Mouse (Mus musculus): Measurements from ENCODE around the gene Gm49450.
"Not testable (repeated sequence)": the region's sequence is repeated elsewhere in the genome, so short reads cannot be mapped to it uniquely, and the experiment has no call there.

Gm49450 gene

DNA sequence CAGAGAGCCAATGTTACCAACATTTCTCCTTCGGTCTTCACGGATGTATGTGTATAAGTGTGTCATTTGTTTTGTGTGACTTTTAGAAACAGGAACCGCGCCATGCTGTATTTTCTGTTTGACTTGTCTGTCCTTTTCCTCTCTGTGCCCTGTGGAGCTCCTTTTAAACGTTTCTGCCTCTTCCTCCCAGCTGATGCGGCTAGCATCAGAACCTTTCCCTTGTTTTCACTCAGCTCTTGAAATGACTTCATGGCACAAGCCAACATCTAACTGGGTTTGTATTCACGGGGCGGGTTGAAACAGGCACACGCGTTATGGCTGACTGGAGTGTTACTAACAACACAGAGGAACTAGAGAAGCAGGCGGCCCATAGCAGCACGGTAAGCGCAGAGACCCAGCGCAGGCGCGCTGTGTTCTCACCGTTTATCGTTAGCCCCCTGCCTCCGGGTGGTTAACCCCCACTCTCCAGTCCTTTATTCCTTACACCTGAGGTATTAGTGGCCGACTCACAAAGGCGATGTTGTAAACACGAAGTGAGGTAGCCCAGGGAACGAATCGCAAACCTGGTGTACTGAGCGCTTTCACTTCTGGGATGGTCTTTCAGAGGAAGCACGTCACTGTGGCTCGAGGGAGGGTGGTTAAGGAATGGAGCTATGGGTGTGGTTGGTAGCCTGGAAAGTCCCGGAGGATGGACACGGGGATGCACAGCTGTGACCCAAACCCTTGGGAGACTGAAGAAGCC, 32.1 kb upstream of the Gm49450 start:
- peak; percentile 85 for DNase-seq

DNA sequence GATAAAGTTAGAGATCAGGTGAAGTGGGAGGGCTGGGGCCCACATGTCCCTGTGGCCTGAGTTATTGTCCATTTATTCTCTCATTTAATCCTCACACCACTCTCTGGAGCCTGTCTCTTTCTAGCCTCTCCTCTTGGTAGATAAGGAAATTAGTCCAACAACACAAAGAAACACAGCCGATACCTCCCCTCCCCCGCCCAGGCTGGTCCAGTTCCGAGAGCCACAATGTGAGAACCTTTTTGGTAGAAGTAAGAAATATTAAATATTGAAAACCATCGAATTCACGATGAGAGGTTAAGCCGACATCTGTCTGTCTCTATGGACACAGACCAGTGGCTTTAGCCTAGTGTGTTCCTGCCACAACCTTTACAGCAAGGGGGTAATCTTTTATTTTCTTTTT, 31.3 kb upstream of the Gm49450 start:
- DNase-seq, result no peak

DNA sequence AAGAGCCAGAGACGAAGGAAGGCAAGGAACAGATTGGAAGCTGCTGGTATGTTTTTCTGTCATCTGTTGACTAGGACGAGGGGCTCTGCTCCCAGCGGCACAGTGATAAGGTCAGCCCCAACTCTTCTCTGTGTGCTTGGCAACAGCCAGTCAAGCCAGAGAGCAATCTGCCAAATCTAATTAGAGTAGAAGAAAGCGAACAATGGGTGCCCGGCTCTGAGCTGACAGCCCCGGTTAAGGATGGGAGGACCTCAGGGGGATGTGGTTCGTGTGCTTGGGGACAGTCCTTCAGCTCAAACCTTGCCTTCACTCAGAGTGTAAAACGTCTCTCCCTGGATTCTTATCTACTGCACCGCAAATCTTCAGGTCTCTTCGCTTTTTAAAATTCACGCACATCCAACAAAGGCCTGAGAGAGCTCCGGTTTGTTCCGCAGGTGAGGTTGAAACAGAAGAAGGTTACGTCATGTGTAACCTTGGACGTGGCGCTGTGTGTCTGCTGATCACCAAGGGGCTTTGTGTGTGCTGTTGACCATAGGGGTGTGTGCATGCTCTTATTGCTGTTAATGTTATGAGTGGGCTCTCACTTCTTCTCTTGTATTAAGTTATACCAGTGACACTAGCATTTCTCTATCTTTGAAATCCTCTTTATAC, 30.2 kb upstream of the Gm49450 start:
- no peak for DNase-seq

DNA sequence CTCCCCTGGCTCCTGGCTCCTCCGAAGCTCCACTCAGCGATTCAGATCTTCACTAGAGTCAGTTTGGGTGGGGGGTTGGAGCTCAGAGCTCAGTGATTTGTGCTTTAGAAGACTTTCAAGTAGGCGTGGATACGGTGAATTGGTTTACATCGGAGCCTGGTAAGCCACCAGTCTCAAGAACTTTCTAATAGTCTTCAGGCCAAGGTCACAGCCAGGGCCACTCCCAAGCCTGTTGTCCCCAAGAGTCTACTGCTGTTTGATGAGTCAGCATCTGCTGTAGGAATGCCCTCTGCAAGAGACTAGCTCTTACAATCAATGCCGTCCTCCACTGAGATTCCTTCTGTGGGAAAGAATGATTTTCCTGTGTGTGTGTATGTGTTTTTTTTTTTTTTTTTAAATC, 28.7 kb upstream of the Gm49450 start:
- no peak for DNase-seq

DNA sequence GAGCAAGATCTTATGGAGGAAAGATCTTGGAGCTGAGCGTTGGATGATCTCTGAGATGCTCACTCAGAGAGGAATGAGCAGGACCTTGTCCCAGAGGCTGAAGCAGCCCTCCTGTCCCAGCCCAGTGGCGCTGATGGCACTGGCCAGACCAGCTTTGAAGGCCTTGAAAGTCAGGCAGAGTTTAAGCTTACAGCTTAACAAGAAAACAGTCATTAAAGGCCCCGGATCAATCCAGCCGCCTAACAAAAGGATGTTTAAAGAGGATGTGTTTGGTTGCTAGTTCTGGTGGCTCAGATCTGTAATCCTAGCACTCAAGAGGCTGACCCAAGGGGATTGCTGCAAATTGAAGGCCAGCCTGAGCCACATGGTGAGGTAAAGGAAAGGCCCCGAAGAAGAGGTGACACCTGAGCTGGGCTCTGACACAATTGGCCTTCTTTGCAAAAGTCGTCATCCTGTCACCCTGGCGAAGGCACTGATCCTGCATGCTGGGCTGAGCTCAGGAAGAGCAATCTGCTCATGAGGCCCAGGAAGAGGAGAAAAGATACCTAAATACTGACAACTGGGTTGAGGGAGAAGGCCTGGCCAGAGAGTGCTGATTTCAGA, 26.8 kb upstream of the Gm49450 start:
- DNase-seq, result no peak

DNA sequence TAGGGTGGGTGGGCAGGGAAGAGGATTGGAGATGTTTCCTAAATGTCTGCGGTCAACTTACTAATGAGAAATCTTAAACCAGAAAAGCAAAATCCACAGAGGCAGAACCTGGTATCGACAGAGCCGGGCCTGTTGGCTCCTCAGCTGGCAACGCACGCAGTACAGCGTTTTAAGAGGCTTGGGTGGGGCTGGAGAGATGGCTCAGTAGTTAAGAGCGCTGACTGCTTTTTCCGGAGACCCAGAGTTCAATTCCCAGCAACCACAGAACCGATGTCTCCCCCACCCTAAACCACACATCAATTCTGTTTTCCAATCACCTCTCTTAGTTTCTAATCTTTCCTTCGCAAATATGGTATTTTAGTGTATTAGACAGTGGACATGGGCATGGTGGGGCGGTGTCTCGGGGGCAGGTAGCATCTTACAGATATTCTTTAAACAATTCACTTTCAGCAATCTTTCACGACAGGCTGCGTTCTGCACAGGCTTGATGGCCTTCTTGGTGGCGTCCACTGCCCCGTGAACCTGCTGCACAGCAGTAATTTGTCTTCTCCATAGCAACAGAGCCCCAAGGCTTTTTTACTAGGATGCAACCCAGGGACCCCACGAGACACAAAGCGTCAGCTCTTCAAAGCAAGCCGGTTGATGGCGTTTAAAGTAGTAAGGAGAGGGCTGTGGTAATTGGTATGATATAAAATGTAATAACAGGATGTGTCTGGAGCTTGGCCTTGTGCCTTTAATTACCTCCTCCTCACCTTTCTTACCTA, 25.2 kb upstream of the Gm49450 start:
- DNase-seq, result no peak

DNA sequence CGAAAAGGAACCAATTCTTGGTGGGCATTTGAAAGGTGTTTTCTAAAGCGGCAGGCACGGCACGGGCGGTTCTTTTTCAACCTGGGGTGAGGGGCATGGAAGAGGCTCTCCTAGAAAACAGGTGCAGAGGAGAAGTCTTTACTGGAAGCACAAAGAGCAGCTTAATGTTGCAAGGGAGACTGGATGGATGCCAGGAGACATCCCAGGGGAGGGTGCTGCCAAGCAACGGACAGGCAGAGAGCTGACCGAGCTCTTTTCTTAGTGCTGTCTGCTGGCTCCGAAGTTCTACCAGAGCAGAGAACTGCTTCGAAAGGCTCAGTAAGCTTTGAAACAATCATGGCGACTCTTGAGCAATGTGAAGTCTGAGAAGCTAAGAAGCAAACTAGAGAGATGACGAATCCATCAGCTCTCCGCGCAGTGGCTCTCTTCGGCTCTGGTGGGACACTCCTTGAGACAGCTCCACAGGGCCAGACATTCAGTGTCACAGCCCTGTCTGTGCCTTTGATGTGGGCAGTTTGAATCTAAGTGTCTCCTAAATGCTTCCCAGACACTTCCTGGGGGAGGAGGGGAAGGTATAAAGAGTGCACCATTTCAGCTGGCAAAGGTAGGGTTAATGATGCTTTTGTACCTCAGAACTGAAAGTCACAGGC, 24.5 kb upstream of the Gm49450 start:
- DNase-seq, result peak; percentile 92

DNA sequence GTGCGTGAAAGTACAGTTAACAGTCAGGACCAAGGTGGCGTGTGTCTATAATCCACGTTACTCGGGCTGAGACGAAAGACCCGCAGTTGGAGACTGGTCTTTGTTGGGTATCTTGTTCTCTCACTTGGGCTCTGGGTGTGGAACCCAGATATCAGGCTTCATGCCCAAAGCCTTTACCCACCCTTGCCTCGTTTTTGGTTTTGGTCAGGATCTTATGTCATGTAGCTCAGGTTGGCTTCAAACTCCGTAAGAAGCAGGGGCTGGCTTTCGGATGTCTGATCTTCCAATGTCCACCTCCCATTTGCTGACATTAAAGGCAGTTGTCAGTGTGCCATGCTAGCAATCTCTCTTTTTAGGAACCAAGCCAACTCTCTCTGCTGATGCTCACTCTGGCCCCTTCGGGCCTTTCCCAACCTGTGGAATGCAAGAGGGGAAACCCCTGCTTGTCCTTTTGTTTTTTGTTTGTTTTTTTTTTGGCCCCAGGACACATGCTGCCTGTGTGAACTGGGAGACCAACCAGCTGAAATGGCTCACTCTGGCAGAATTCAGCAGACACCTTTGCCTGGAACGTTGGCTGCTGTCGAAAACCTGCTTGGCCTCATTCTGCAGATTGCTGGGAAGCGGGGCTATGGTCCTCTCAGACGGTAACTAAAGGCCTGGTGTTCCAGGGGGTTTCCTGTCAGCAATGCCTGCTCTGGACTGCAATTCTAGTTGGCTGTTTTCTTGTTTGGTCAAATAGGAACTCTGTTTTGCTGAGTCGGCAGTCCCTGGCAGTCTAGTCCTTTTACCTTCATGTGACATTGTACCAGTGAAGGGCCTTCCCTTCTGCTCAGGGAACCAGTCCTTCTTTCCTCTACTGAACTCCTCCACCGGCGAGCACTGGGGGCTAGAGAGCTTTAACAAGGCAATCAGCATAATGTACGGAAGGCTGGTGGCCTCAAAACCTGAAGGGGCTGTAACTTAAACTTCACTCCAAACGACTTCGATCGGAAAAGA, 23.7 kb upstream of the Gm49450 start:
- peak; percentile 54 for DNase-seq

DNA sequence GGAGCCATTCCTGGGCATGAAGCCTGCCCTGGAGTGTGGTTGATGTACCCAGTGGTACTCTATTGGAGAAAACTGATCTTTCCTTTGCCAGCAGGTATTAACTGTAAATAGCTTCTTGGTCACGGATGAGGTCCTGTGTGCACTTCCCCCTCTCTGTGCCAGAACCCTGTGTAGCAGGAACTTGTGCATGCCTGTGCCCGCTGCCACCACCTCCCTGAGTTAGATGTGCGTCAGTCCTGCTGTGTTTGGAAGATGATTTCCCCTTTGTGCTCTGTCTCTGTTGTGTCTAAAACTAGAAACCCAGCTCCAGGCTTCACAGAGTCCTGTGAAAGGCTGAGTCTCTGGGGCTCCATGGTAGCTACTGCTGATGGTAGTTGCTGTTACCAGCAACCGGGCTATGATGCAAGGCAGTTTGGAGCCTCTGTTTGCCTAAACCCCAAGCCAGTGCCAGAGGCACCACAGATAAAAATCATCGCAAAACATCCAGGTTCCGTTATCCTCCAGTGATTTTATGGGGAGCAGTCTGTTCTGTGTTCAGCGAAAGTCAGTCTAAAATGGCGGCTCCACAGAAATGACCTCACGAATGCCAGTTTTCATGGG, 19.8 kb upstream of the Gm49450 start:
- DNase-seq, result peak; percentile 60

DNA sequence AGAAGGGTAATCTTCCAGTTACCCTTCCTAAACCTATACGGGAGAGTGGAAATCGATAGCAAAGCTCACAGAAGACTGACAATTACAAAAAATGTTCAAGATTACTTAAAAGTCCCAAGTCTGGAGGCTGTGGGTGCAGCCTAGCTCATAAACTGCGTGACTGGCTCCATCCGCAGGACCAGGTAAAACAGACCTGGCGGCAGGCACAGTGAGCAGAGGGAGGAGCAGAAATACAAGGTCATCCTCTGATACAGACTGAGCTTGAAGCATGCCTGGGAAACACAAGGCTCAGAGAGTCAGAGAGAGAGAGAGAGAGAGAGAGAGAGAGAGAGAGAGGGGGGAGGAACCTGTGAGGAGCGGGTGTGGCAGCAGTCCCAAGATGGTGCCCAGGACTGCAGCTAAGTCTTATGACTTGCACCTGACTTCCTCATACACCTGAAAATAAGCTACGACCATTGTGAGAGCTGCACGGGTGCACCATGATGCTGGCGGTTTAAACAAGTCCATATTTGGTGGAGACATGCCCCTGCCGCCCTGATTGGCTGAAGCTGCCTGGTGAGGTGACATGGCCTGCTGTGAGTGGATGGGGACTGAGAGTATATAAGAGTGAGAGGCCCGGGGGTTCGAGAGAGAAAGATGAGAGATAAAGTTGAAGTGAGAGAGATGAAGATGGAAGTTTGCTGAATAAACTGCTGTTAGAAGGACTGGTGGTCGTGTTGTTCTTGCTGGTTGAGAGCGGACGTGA, 18.4 kb upstream of the Gm49450 start:
- not testable (repeated sequence) for DNase-seq

DNA sequence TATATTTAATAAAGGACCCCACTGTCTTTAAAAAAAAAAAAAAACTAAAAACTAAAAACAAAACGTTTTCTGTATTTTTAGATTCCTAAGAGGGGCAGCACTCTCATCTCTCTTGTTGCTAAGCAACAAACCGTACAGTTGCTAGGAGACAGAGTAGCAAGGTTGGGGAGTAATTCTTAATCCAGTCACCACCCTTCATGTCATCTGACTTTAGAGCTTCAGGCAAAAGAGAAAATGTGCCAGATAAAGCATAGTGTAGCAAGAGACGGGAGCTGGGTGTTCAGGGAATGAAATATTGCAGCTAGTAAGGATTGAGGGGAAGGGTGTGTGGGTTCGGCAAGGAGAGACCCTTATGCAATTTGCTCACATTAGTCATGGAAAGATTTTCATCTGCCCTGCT, 17.8 kb upstream of the Gm49450 start:
- no peak for DNase-seq

DNA sequence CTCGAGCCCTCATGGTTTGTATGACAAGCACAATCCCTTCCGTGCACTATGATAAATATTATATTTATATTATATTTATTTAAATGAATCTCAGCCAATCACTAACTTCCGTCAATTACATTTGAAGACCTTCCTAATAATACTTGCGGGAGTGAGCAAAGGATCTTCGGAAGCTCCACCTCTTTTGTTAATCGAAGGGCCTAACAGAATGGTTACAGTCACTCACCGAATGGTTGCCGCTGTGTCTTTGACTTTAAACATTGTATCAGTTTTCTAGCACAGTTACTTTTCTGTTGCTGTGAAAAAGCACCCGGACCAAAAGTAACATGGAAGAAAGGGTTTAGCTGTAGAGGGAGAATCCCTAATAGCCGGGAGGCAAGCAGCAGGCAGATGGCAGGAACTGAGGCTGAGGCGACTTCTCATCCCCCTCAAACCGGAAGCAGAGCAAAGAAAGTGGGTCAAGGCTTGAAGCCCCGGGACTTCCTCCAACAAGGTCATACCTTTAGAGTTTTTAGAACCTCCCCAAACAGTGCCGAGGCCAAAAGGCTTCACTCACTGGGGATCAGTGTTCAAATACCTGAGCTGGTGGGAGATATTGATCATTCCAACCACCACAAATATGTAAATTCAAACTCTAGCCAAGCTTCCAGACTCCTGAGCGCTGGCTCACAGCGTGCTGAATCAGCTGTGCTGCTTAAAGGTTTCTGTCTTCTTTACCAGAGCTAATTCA, 16.2 kb upstream of the Gm49450 start:
- no peak for DNase-seq

DNA sequence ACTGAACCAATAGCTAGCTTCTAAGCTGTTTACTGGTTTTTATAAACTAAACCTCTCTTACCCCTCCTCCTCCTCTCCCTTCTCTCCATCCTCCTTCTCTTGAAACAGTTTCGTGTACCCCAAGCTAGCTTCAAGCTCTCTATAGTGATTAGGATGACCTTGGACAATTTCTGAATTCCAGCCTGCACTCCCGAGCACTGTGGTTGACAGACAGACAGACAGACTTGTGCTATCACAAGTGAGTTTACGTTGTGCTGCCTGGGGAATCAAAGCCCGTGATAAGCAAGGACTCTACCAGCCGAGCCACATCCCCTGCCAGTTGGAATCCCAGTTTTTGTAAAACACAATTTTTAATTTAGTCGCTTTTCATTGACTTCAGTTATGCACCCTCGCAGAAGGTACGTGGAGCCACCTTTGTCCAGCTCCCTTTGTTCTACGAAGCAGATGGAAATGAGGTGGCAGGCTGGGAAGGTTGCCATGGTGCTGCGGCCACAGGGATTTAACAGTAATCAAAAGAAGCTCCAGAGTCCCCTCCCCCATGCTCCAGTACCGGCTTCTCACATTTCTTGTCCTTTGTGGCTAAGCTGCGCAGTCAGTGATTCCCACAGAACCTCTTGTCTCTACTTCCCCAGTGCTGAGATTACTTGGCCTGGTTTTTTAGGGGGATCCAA, 15.5 kb upstream of the Gm49450 start:
- DNase-seq, result no peak

DNA sequence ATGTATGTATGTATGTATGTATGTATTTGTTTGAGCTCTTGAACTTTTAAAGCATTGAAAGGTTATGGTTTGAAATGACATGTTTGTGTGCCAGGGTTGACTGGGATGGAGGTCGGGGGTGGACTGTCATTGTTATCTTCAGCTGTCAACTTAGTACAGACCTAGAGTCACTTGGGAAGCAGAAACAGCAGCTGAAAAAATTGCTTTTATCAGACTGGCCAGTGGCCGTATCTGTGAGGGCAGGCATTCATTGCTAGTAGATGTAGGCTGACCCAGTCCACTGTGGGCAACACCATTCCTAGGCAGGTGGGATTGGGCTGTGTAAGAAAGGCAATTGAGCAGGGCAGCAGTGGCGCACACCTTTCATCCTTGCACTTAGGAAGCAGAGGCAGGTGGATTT, 6.2 kb upstream of the Gm49450 start:
- no peak for DNase-seq

DNA sequence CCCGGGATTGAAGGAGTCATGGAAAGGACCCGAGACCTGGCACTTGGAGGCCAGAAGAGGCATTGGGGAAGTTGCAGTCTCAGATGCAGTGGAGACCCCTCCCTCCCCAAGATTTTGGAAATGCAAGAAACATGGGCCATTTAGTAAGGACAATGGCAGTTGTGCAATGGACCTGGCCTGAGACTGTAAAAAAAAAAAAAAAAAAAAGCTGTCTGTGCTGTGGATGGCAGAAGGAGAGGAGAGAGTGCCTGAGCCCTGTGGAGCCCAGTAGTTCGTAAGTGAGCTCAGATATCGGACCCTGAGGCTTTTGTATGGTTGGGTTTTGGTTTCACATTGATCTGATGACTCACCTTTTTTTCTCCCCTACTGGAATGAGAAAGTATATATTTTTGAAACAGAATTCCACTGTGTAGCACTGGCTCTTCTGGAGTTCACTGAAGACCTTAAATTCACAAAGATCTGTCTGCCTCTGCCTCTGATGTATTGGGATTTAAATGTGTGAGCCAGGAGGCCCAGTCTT, 5.6 kb upstream of the Gm49450 start:
- DNase-seq, result no peak

DNA sequence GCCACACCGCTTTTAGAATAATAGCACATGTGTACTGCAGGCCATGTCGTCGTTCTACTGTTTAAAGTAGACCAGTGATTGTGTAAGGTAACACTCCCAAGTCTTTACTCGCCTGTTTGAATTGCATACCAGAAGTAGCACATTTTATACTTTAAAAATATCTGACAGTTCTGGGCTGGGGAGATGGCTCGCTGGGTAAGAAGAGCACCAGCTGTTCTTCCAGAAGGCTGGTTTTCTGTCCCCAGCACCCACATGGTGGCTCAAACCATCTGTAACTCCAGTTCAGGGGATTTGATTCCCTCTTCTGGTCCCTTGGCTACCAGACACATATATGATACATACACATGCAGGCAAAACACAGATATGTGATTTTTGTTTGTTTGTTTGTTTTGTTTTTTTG, 4.1 kb upstream of the Gm49450 start:
- no peak for DNase-seq

DNA sequence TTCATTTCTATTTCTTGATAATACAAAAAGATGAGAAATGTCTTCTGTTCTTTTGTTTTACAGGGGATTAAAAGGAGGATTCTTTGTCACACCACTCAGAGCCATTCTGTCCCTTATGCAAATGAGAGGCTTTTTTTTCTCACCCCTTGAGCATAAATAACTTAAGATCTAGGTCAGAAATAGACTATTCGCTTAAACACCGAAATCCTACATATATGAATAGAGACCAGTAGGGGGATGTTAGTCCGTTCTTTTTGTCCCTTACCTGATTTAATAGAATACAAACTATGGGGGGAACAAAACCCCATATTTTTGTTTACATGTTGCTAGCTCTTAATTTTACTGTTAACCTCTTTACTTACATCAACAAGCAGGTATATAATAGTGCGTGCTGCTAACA, 2.6 kb upstream of the Gm49450 start:
- no peak for DNase-seq

DNA sequence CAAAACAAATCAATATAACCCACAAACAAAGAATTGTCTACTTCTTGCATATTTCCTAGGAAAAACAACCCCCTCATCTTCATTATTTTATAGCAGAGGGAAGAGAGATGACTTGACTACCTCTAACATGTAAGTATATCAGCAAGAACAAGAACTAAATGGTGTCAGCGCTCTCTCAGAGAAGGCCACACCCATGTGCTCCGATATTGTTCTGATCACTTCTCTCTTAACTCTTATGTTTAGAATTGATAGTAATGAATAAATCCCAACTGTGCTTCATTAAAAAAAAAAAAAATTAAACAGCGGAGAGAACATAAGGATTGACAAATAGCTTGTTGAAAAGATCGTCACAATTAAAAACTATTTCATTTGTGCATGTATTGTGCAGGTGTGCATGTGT, 2.0 kb upstream of the Gm49450 start:
- no peak for DNase-seq
